In the genomic region with DNA sequence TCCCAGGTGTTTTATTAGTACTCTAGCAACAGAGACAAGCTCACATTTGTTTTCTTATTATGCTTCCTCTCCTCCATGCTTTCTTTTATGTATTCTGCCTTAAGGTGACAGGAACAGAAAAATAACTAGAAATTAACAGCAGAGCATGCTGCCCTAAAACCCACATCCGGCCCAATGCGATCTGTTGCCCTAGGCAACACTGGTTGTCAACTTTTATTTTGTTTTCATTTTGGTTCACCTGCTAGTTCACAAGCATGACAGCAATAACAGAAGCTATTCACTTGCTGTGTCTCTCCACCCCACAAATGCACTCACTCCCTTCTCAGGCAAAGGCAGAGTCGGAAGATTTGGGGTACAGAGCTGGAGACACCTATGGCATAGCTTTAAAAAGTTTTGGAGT, we compare ENCODE assay signal across 17 mouse cellular contexts. TPM values are rescaled to one million over a fixed set of nuclear protein-coding genes. Genes with fewer than 3 reads are reported as not detected.
A peak's percentile ranks its signal among the peaks of the same experiment; 100 is the strongest.
DNase-seq lines count a peak whose midpoint lies in the region; ATAC-seq and TF ChIP-seq lines count a peak whose summit lies in the region.
"Had no signal": no experiment of that assay in that cellular context is flagged by ENCODE, and none has a peak within 500 bp of the region (broad histone marks: within the 10 kb centered on the region; RNA-seq: fewer than 3 reads in every experiment).

No protein-coding gene starts in this region.

- H3K9ac ChIP-seq in heart, postnatal 0 days (replicated peaks; ENCODE audit: low read depth, low read length), result no peak overlapping the region
- H3K9ac ChIP-seq in forebrain, embryonic 15.5 days (replicated peaks), result no peak overlapping the region
- H3K9ac ChIP-seq: embryonic facial prominence, embryonic 12.5 days; forebrain, embryonic 12.5 days; heart, embryonic 13.5 days; hindbrain, embryonic 14.5 days; liver, embryonic 13.5 days had no signal

- peak overlapping the region; percentile 48; the same call in 1 of the 2 replicates for H3K27ac ChIP-seq in heart, postnatal 0 days (ENCODE audit: low read depth)
- no peak overlapping the region for H3K27ac ChIP-seq in forebrain, embryonic 15.5 days (replicated peaks)
- no peak overlapping the region for H3K27ac ChIP-seq in embryonic facial prominence, embryonic 10.5 days (replicated peaks)
- H3K27ac ChIP-seq: embryonic facial prominence, embryonic 12.5 days; forebrain, embryonic 12.5 days; heart, embryonic 13.5 days; hindbrain, embryonic 14.5 days; liver, embryonic 13.5 days had no signal

- no peak for TF ChIP-seq EP300 in heart, postnatal 0 days (IDR thresholded peaks at IDR 0.05; ENCODE audit: low read depth)

- H3K4me1 ChIP-seq in heart, postnatal 0 days (ENCODE audit: control insufficient read depth, insufficient read depth), result no peaks in the 10 kb centered on the region
- H3K4me1 ChIP-seq in forebrain, embryonic 15.5 days, result no peaks in the 10 kb centered on the region
- H3K4me1 ChIP-seq in embryonic facial prominence, embryonic 10.5 days, result no peaks in the 10 kb centered on the region
- H3K4me1 ChIP-seq: embryonic facial prominence, embryonic 12.5 days; forebrain, embryonic 12.5 days; heart, embryonic 13.5 days had no signal

- TF ChIP-seq CTCF in heart, postnatal 0 days (IDR thresholded peaks at IDR 0.05; ENCODE audit: low read depth), result no peak

- WGBS in heart, postnatal 0 days, result 72% methylated on average over 3 of the region's 3 CpGs
- WGBS in forebrain, embryonic 15.5 days, result 80% methylated on average over 3 of the region's 3 CpGs
- 76% methylated on average over 3 of the region's 3 CpGs for WGBS in embryonic facial prominence, embryonic 10.5 days

- H3K4me2 ChIP-seq in heart, postnatal 0 days (ENCODE audit: low read depth, low read length), result no peak overlapping the region
- H3K4me2 ChIP-seq in forebrain, embryonic 15.5 days (replicated peaks), result no peak overlapping the region
- H3K4me2 ChIP-seq: embryonic facial prominence, embryonic 12.5 days; forebrain, embryonic 12.5 days; heart, embryonic 13.5 days; hindbrain, embryonic 14.5 days; liver, embryonic 13.5 days had no signal

- H3K4me3 ChIP-seq in heart, postnatal 0 days (ENCODE audit: low read depth, low read length), result no peak overlapping the region
- no peak overlapping the region for H3K4me3 ChIP-seq in forebrain, embryonic 15.5 days
- no peak overlapping the region for H3K4me3 ChIP-seq in embryonic facial prominence, embryonic 10.5 days
- H3K4me3 ChIP-seq: embryonic facial prominence, embryonic 12.5 days; forebrain, embryonic 12.5 days; heart, embryonic 13.5 days; layer of hippocampus, adult 2 months; liver, embryonic 13.5 days had no signal

- no peak for ATAC-seq in heart, postnatal 0 days (ENCODE audit: insufficient read depth, low read depth)
- peak; percentile 94 for ATAC-seq in inflammation-experienced regulatory T-cells, adult 6 months
- no peak for ATAC-seq in forebrain, embryonic 15.5 days (replicated peaks)

- H3K9me3 ChIP-seq in heart, postnatal 0 days (replicated peaks; ENCODE audit: control insufficient read depth, low read length), result no peaks in the 10 kb centered on the region
- no peaks in the 10 kb centered on the region for H3K9me3 ChIP-seq in forebrain, embryonic 15.5 days
- no peaks in the 10 kb centered on the region for H3K9me3 ChIP-seq in embryonic facial prominence, embryonic 10.5 days
- H3K9me3 ChIP-seq: embryonic facial prominence, embryonic 12.5 days; forebrain, embryonic 12.5 days; heart, embryonic 13.5 days; liver, embryonic 13.5 days had no signal

- no peaks in the 10 kb centered on the region for H3K27me3 ChIP-seq in heart, postnatal 0 days (ENCODE audit: control insufficient read depth, insufficient read depth, low read length)
- no peaks in the 10 kb centered on the region for H3K27me3 ChIP-seq in forebrain, embryonic 15.5 days
- H3K27me3 ChIP-seq in embryonic facial prominence, embryonic 10.5 days (replicated peaks; ENCODE audit: low read depth, poor library complexity, severe bottlenecking), result no peaks in the 10 kb centered on the region
- H3K27me3 ChIP-seq: embryonic facial prominence, embryonic 12.5 days; forebrain, embryonic 12.5 days; heart, embryonic 13.5 days; liver, embryonic 13.5 days had no signal

- no peak for DNase-seq in heart, postnatal 0 days (ENCODE audit: low spot score)
- no peak for DNase-seq in heart, adult 11 months
- DNase-seq in spleen, adult 18-20 months, result peak; percentile 42 to 55
- peak; percentile 71 to 82 for DNase-seq in thymus, postnatal 36 days
- no peak for DNase-seq in embryonic facial prominence, embryonic 10.5 days (ENCODE audit: low spot score)
- no peak for DNase-seq in heart, adult 8-10 months (ENCODE audit: low spot score)
- DNase-seq: cerebellum, adult 9-10 months; kidney, adult 2 months; left cerebral cortex, postnatal 4 days; liver, embryonic 13.5 days had no signal

- H3K36me3 ChIP-seq in heart, postnatal 0 days (replicated peaks; ENCODE audit: control insufficient read depth, insufficient read depth, low read length), result no peaks in the 10 kb centered on the region
- no peaks in the 10 kb centered on the region for H3K36me3 ChIP-seq in forebrain, embryonic 15.5 days
- H3K36me3 ChIP-seq in embryonic facial prominence, embryonic 10.5 days (replicated peaks), result no peaks in the 10 kb centered on the region
- H3K36me3 ChIP-seq: embryonic facial prominence, embryonic 12.5 days; forebrain, embryonic 12.5 days; heart, embryonic 13.5 days; liver, embryonic 13.5 days had no signal

RNA-seq across cellular contexts. Expression of gene Apbb1ip, which starts 10.3 kb away (rescaled TPM):
- 0.12 and 5.3 TPM in 2 replicates for total RNA-seq in heart, postnatal 0 days (2014; rRNA removed; ENCODE audit: low replicate concordance)
- polyA plus RNA-seq in heart, postnatal 0 days (2015; fragmentation: Nextera tagmentation; extraction: Ambion mirVana), result 1.4 and 1.6 TPM in 2 replicates
- 100 to 1,000 TPM in 1 of 3 experiments, 10 to 100 TPM in 2; 72.1 to 121 (median 83.8) TPM for polyA plus RNA-seq in inflammation-experienced regulatory T-cells, adult 6 months (2017; shearing (Covaris generic))
- polyA plus RNA-seq in forebrain, embryonic 15.5 days (2015; fragmentation: Nextera tagmentation; extraction: Ambion mirVana), result 0.79 and 1.0 TPM in 2 replicates
- 1.6 and 1.8 TPM in 2 replicates for polyA plus RNA-seq in embryonic facial prominence, embryonic 10.5 days (2016; fragmentation: Nextera tagmentation; extraction: Ambion mirVana)
- 1 to 10 TPM; 1.9 to 4.7 (median 3.8) TPM for total RNA-seq in heart, adult 8-10 months (2022)

Comparison
In these comparisons a context has a peak if more than half of its experiments do, and no peak if none do; other contexts are left out.
1. DNase-seq: peak in spleen, adult 18-20 months (2 of 2) and thymus, postnatal 36 days (2 of 2); none in heart, postnatal 0 days (single experiment), heart, adult 11 months (single experiment), embryonic facial prominence, embryonic 10.5 days (single experiment) and heart, adult 8-10 months (single experiment).
2. RNA of gene Apbb1ip, which starts 10.3 kb away (polyA plus RNA-seq): 72.1 to 121 TPM in inflammation-experienced regulatory T-cells, adult 6 months; 1.4 to 1.6 TPM in heart, postnatal 0 days, 1.6 to 1.8 TPM in embryonic facial prominence, embryonic 10.5 days and 0.79 to 1.0 TPM in forebrain, embryonic 15.5 days; every median in the first group is over 10 times any median in the second.